Mouse (Mus musculus) heart, postnatal 10 days (tissue): ENCODE measurements at regions not wholly inside any gene's neighbourhood (a gene's known extent, or its start where the extent isn't known, plus 50 kb on each side); places are given as distances from the start of the nearest gene placed in this dataset.

Experiments
- DNase-seq, 2 experiments: peaks; one replicate each; pipeline ENCODE4 v3.0.0; 2021
- intact Hi-C: fragments of 180-260 bp; cut with DNase I; formaldehyde crosslinking; loops from one replicate; pipeline ENCODE4 v1.15.1; 2025

- intact Hi-C loops, result no loop called here
- no peak for DNase-seq
Observed at GRCm38 (mm10) chr19:36681056-36681455, 55.4 kb downstream of the Ppp1r3c start.

DNA sequence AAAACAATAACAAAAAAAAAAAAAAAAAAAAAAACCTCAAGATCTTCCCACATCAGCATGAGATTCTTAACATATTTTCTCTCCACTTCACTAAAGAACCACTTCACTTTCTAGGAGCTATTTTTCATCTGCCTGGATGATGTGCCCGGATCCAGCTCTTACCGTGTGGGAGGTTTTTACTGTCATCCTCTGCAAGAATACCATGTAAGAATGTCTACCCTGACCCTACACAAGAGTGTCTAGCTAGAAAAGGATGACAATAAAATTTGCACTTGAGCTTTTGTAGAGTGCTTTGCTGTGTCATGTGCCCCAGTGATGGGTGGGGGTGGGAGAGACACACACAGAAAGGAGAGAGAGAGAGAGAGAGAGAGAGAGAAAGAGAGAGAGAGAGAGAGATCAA is 56.1 kb downstream of the Ppp1r3c start:
- no peak for DNase-seq
- intact Hi-C loops, result no loop called here

DNA sequence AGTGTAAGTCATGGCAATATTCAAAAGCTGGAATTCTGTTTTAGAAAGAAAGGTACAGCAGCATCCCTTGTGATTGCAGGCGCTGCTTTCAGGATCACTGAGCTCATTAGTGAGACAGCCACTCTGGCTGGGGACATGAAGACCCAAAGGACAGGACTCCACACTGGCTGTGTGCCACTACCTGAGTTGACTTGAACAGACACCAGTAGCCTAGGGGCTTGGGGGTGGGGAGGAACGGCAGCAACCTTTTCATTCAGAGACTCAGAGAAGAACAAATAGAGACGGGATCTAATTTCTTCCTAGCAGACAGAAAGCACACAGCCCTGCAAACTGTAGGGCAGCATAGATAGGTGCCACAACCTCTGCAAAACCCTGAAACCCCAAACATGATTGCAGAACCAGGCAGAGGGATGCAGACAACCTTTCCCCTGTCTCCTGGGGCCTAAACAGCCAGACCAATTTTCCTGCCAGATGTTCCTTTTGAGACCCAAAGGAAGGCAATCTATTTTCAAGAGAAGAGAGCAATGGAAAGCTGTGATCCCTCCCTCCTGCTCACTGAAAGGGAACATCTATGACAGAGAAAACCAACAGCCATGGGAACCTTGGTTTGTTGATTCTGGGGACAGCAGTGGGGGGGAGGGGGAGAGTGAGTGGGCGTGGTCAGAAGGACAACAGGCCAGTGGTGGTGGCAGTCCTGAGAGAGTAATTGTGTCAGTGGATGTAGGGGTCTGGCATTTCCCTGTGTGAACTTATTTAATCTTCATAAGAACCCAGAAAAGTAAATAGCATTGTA is 57.2 kb downstream of the Ppp1r3c start:
- intact Hi-C loops, result no loop called here
- DNase-seq, result peak; percentile 69 to 79

DNA sequence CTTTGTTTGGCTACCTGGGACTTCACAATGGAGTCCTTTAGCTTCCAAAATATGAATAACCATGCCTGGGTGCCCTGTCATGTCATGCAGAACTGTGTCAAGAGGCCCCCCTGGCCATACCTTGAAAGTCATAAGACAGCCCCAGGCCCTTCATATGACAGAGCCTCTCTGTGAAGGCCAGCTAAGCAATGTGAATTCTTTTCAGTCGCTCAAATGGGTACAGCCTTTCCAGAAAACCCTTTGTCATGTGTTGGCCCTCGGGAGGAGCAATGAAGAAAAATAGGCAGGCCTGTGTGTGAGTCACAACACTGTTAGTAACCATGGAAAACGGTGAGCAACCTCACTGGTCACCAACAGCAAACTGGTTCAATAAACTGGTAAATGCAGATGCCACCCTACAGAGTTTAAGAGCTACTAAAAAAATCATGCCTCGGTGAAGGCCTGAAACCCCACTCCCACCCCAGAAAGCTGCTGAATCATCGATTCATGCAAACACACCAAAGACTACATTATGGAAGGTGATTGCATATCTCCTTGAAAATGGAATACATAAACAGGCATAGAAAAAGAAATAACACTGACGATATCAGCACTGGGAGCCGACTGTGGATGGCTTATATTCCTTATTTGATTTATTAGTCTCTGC is 57.9 kb downstream of the Ppp1r3c start:
- intact Hi-C loops, result no loop called here
- DNase-seq, result no peak

DNA sequence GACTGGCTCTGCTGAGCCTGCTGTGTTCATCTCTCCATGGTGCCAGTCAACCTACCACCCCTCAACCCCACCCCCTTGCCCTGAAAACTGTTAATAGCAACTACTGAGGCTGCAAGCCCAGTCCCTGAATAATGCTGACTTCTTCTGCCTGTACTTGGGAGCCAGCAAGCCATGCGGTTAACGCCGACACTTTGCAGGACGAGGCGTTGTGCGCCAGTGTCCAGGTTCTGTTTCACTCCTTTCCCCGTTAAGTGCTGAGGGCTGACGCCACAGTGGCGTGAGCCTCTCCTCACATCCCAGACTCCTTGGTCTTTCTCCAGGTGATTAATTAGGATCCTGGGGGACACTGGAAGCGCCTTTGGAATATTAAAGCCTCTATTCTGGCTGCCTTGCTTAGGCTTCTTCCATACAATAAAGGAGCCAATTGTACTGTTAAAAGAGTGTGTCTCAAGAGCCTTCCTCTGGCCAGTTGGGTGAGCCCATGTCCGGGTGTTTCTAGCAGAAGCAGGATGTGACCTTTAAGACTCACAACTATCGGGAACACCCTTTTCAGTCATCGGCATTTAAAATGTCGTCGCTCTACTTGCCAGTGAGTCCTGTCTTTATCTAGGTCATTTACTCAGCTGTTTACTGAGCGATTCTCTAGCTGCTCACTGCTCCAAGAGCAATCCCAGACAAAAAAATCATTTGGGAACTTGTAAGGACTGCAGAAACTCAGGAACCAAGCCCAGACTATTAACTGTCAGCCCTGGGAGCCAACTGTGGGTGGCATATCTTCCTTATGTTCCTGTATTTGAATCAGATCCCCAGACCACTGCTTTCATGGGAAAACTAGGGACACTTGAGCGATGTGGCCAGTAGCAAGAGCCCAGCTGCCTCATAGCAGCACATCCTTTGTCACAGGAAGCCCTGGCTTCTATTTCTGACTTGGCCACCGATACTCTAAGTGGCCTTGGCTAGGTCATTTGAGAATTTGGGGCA is 59.1 kb downstream of the Ppp1r3c start:
- peak; percentile 73 to 77 for DNase-seq
- intact Hi-C loops, result no loop called here

- intact Hi-C loops, result no loop called here
- DNase-seq, result no peak
Observed at GRCm38 (mm10) chr19:36674946-36675345, 61.5 kb downstream of the Ppp1r3c start.

DNA sequence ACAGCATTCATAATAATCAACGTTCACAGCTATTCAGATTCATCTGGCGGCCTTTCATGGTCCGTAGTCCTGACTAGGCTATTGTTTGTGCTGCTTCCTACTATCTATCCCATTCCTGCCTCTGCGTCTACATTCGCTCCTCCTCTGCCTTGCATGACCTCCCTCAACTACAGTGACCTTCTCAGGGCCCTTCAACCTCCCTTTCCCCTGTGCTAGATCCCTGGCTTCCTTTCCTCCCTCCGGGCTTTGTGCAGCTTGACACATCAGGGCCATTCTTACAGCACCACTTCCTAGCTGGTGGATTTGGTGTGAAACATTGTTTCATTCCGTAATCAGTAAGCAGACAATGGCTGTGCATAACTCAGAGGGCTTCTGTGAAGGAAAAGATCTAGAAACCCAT is 65.6 kb downstream of the Ppp1r3c start:
- DNase-seq, result no peak
- intact Hi-C loops, result no loop called here
